13 mouse cellular contexts compared by ENCODE assay signal in genomic region chr13:58542601-58543041, GRCm38 (mm10).
DNase-seq lines count a peak whose midpoint lies in the region; ATAC-seq and TF ChIP-seq lines count a peak whose summit lies in the region.
"Had no signal": no experiment of that assay in that cellular context is flagged by ENCODE, and none has a peak within 500 bp of the region (broad histone marks: within the 10 kb centered on the region; RNA-seq: fewer than 3 reads in every experiment).

No protein-coding gene starts in this region.

- peaks cover 26% of the 10 kb centered on the region for H3K27me3 ChIP-seq in heart, embryonic 13.5 days (replicated peaks)
- peaks cover 6% of the 10 kb centered on the region; the same call in 1 of the 2 replicates for H3K27me3 ChIP-seq in liver, embryonic 13.5 days
- no peaks in the 10 kb centered on the region for H3K27me3 ChIP-seq in cerebellum, adult 2 months (ENCODE audit: control insufficient read depth, insufficient read depth, low read length)
- H3K27me3 ChIP-seq: lung, embryonic 15.5 days; neural tube, embryonic 12.5 days had no signal

- no peaks in the 10 kb centered on the region for H3K36me3 ChIP-seq in heart, embryonic 13.5 days
- no peaks in the 10 kb centered on the region for H3K36me3 ChIP-seq in liver, embryonic 13.5 days
- H3K36me3 ChIP-seq: hindbrain, embryonic 13.5 days; limb, embryonic 13.5 days; lung, embryonic 15.5 days; neural tube, embryonic 12.5 days had no signal

- ATAC-seq in heart, embryonic 13.5 days (ENCODE audit: extremely low read depth, insufficient number of reproducible peaks, low FRiP score, low TSS enrichment), result no peak
- peak; percentile 16 for ATAC-seq in erythroblast, adult 5-6 weeks (replicated peaks; ENCODE audit: low FRiP score, poor library complexity, severe bottlenecking)
- ATAC-seq in liver, embryonic 13.5 days (ENCODE audit: low read depth), result peak; percentile 67

- no peak for DNase-seq in heart, adult 18-20 months
- DNase-seq in liver, embryonic 13.5 days, result no peak
- DNase-seq in cerebellum, adult 2 months, result no peak
- no peak for DNase-seq in kidney, postnatal 4 days
- DNase-seq in kidney, adult 8-10 months, result no peak

- no peaks in the 10 kb centered on the region for H3K9me3 ChIP-seq in heart, embryonic 13.5 days
- H3K9me3 ChIP-seq in liver, embryonic 13.5 days (replicated peaks), result no peaks in the 10 kb centered on the region
- H3K9me3 ChIP-seq: hindbrain, embryonic 13.5 days; limb, embryonic 13.5 days; lung, embryonic 15.5 days; neural tube, embryonic 12.5 days had no signal

- TF ChIP-seq POLR2A in cerebellum, adult 2 months (IDR thresholded peaks at IDR 0.05; ENCODE audit: borderline replicate concordance, insufficient read depth, low read length), result no peak

- H3K4me1 ChIP-seq in heart, embryonic 13.5 days, result peaks cover 19% of the 10 kb centered on the region
- H3K4me1 ChIP-seq in liver, embryonic 13.5 days (replicated peaks), result peaks cover 65% of the 10 kb centered on the region
- no peaks in the 10 kb centered on the region for H3K4me1 ChIP-seq in cerebellum, adult 2 months (ENCODE audit: control insufficient read depth, insufficient read depth, low read length)
- H3K4me1 ChIP-seq: limb, embryonic 13.5 days; lung, embryonic 15.5 days had no signal

- no peak overlapping the region for H3K4me3 ChIP-seq in heart, embryonic 13.5 days
- peak overlapping the region; percentile 26 for H3K4me3 ChIP-seq in liver, embryonic 13.5 days (replicated peaks)
- H3K4me3 ChIP-seq in cerebellum, adult 2 months (replicated peaks; ENCODE audit: insufficient read depth, low read depth, low read length), result no peak overlapping the region
- H3K4me3 ChIP-seq: gastrocnemius, adult 2 months; hindbrain, embryonic 13.5 days; limb, embryonic 13.5 days; lung, embryonic 15.5 days; neural tube, embryonic 12.5 days had no signal

- H3K27ac ChIP-seq in heart, embryonic 13.5 days (replicated peaks), result no peak overlapping the region
- peak overlapping the region; percentile 84 for H3K27ac ChIP-seq in liver, embryonic 13.5 days
- no peak overlapping the region for H3K27ac ChIP-seq in cerebellum, adult 2 months (ENCODE audit: insufficient read depth, low read length)
- H3K27ac ChIP-seq: gastrocnemius, adult 2 months; hindbrain, embryonic 13.5 days; limb, embryonic 13.5 days; lung, embryonic 15.5 days; neural tube, embryonic 12.5 days had no signal

- no peak for TF ChIP-seq CTCF in cerebellum, adult 2 months (IDR thresholded peaks at IDR 0.05; ENCODE audit: borderline replicate concordance, insufficient read depth, low read depth, low read length)

- WGBS in heart, embryonic 13.5 days, result 56% methylated on average over 10 of the region's 10 CpGs
- WGBS in liver, embryonic 13.5 days (ENCODE audit: insufficient replicate concordance), result 19% methylated on average over 10 of the region's 10 CpGs
- 92% methylated on average over 10 of the region's 10 CpGs for WGBS in cerebellum, adult 2 months

- H3K9ac ChIP-seq in heart, embryonic 13.5 days, result no peak overlapping the region
- peak overlapping the region; percentile 60 for H3K9ac ChIP-seq in liver, embryonic 13.5 days
- H3K9ac ChIP-seq: hindbrain, embryonic 13.5 days; limb, embryonic 13.5 days; lung, embryonic 15.5 days; neural tube, embryonic 12.5 days had no signal

- H3K4me2 ChIP-seq in heart, embryonic 13.5 days, result peak overlapping the region; percentile 27
- H3K4me2 ChIP-seq in liver, embryonic 13.5 days, result peak overlapping the region; percentile 61
- H3K4me2 ChIP-seq: hindbrain, embryonic 13.5 days; limb, embryonic 13.5 days; lung, embryonic 15.5 days; midbrain, embryonic 11.5 days; neural tube, embryonic 12.5 days had no signal
